Mouse (Mus musculus): Measurements from ENCODE around the gene Wfdc8.

Gene Wfdc8

DNA sequence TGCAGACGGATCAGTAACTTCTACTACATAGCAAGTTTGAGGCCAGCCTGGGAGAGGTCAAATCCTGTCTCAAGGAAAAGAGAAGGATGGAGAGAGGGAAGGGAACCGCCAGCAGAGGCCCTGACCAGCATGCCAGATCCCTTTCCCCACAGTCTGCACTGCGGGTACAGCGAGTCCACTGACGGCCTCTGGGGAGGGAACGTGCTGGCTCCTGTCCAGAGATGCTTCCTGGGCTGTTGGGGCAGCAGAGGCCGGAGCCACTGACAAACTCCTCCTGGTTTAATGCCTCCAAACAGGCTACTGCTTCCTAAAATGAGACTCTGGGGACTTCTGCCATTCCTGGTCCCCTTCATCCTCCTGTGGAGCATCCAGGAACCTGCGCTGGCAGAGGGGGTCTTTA is at the start of gene Wfdc8, which contains the start of gene Wfdc6b:
Wfdc8 (minus strand) TSS at position 156 of the 400 bp plus-strand sequence.
Wfdc6b (plus strand) TSS at position 52 of the 400 bp plus-strand sequence.
- 64% methylated on average over 8 of the region's 8 CpGs for WGBS

DNA sequence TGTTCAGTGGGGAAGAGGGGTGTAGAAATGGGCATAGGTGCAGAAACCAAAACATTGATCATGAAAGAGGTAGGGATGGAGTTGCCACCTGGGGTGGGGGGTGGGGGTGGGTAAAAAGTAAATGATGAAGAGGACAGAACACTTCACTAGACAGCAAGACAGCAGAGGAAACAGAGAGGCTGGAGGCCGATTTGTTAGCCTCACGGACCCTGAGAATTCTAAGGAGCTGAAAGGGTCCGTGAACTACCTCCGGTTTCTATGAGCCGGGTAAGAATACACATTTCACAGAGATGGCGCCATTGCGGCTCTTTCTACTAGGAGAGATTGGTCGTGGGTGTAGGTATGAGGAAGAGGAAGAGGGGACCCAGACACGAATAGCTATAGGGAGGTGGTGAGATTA is 43.1 kb upstream of the Wfdc8 start, which contains the start of gene Wfdc9:
Wfdc9 (minus strand) TSS at position 101 of the 400 bp plus-strand sequence.
- 82% methylated on average over 9 of the region's 9 CpGs for WGBS

DNA sequence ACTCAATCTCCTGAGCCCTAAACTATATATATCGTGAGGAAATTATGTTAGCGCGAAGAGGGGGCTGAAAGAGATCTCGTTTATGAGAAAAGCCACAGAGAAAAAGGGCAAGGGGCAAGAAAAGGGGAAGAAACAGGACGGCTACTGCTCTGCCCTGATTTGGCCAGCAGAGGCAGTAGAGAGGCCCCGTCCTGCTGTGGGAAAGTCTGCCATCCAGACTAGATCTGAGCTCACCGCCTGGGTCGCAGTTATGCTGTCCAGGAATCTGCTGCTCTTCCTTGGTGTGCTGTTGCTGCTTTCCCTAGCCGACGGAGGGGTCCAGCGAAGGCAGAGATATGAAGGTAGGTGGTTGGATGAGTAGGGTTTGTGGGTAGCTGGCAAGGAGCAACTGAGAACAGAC is 42.4 kb upstream of the Wfdc8 start, which contains the start of gene Wfdc10:
Wfdc10 (plus strand) TSS at position 189 of the 400 bp plus-strand sequence.
- WGBS, result 20% methylated on average over 11 of the region's 11 CpGs

DNA sequence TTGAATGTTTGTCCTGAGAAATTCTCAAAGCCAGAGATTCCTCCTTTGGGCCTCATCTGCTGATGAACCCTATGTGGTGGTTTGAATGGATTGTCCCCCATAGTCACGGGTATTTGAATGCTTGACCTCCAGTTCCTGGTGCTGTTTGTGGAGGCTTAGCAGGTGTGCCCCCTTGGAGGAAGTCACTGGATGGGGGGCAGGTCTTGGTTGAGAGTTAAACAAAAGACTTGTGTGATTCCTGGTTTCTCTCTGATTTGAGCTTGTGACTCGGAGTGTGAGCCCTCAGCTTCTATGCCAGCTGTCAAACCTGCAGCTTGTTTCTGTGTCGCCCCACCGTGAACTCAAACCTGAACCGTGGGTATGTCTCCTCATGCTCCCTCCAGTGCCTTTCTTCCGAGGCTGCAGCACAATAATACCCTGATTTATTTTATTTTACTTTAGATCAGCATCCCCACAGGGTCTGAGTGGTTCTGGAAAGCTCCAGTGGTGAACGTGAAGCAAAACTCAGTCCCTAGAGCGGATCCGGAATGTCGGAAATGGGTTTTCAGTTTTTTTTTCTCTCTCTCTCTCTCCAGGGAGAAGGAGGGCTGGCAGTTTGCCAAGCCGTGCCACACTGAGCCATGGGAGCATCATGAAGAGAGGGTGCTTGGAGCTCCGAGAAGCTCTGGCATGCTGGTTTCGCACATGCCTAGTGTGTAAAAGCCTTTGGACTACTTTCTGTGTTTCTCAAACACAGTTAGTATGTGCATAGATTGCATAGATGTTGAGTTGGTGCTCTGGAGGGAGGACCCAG is 28.7 kb upstream of the Wfdc8 start:
- WGBS, result 59% methylated on average over 13 of the region's 13 CpGs

DNA sequence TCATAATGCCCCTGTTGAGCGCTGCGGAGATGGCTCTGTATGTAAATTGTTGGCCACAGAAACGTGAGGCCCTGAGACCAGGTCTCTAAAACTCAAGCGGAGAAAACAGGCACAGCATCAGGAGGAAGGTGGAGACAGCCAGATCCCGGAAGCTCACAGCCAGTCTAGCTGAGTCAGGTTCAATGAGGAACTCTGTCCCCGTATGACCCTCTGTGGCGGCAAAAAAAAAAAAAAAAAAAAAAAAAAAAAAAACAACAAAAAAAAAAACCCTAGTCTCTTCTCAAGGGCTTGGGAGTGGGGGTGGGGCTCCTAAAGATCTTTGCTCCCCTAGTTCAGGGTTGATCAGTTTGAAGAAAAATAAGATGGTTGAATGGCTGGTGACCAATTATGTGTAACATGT is 27.7 kb upstream of the Wfdc8 start:
- 59% methylated on average over 7 of the region's 7 CpGs for WGBS

DNA sequence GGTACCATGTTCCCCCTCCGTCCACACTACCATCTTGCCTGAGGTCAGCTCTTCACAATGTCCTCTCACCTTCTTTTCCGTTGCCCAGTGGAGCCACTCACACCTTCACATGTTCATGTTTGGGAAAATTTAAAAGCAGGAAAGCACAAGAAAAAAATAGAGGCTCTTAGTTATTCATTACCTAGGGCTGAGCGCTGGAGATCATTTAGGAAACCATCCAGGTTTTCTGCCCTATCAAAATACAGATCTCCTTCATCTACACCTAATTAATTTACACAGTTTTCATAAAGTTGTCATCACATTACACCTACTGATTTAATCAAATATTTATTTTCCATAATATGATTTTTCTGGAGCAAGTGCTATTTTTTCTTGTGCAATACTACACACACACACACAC is 25.3 kb upstream of the Wfdc8 start, which contains the start of gene Wfdc16:
Wfdc16 (minus strand) TSS at position 101 of the 400 bp plus-strand sequence.
- WGBS, result 88% methylated on average over 3 of the region's 3 CpGs

DNA sequence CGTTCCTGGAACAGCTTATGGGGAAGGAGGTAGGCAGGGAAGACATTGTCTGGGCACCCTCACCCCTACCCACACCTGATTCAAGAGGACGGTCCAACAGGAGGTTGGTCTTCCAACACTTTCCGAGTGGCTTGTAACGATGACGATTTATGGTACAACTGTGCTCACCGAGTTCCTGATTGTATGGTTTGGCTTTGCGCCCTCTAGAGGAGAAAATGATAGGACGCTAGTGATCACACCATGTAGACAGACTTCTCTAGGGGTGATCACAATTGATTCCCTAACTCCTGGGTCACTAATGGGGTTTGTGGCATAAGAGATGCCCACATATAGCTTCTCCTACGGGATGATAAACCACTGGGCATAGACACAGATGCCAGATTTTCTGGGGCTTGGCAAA is 21.8 kb upstream of the Wfdc8 start:
- 83% methylated on average over 9 of the region's 9 CpGs for WGBS

DNA sequence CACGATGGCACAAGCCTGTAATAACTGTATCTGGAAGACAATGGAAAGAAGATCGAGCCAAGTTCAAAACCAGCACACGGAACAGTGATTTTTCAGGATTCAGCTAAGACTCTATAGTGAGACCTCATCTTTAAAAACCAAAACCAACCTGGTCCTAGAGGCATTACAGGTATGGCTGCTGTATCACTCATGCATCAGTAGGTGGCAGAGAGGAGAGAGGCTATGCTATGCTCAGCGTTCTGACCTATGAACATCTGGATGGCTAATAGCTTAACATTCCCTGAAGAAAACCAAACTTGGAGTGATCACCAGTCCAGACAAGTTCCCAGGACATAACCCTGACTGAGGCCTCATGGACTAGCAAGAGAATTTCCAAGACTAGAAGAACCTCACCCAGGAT is 8.3 kb upstream of the Wfdc8 start:
- WGBS, result 90% methylated on average over 4 of the region's 4 CpGs

DNA sequence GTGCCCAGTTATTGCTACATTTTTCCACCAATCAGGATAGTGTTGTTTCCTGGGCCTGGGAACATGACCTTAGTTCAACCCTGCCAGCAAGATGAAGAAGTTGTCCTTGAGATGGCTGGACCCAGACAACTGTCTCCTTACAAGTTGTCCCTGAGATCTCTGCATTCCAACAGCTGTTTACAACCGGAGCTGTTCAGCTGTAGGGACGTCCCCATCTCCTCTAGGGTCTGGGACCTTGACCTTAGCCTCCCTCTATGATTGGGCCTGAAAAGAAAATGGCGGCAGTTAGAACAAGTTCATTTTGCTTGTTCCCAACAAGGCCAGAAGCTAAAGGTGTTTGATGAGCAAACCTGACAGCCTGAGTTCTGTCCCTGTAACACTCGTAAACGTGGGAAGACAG is 5.6 kb upstream of the Wfdc8 start:
- WGBS, result 86% methylated on average over 5 of the region's 5 CpGs

DNA sequence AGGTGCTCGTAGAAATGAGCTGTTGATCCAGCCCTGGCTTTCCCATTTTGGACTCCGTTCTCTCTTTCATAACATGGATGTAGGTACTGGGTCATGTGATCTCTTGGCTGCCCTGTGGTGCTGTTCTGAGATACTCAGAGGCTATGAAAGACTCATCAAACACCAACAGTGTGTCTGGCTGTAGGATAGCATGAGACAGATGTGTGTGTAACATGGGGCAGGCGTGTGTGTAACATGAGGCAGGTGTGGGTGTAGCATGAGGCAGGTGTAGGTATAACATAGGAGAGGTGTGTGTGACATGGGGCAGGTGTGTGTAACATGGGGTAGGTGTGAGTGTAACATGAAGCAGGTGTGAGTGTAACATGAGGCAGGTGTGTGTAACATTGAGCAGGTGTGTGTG is 2.0 kb upstream of the Wfdc8 start:
- WGBS, result 96% methylated on average over 3 of the region's 3 CpGs

DNA sequence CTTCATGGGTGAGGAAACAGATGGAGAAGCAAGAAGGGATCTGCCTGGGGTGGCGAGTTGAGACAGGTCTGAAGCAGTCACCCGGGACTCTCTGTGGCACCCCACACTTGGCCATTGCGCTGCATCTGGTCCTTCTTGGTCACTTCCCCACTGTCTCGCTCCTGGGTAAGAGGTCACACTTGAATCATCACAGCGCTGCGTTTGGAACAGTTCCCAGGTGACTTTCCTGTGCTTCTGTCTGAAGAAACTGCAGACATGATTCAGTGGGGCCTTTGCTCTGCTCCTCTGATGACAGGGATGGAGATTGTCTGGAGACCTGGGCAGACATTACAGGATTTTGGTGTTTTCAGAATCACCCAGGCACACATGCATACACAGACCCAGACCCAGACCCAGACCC is 4.6 kb downstream of the Wfdc8 start:
- 79% methylated on average over 6 of the region's 6 CpGs for WGBS

DNA sequence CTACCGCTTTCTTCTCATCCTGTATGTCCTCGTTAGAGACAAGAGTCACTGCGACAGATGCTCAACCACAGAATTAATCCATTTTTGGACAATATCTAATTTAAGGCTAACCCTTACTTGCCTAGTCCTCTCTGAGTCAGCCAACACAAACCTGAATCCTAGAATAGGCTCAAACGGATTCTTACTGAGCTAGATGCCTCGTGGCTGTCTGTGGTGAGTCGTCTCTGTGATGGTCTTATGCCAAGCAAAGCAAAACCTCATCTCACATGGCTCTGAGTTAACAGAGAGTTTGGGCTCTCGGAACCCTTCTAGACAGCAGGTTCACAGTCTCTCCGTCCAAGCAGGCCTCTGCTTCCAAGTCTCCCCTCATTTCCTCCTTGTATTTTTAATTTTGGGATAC is 9.0 kb downstream of the Wfdc8 start:
- 59% methylated on average over 8 of the region's 8 CpGs for WGBS

DNA sequence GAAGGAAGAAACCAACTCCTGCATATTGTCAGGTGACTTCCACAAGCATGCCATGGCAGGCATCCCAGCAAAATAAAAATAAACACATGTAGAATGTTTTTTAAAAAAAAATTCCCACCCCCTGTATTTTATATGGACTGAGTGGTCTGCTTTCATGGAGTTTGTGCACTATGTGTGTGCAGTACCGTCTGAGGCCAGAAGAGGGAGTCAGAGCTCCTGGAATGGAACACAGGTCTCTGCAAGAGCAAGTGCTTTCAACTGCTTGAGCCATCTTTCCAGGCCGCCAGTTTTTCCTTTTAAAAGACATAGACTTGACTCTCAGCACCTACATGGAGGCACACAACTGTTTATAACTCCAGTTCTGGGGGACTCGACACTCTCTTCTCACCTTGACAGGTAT is 9.9 kb downstream of the Wfdc8 start:
- 86% methylated on average over 3 of the region's 3 CpGs for WGBS

DNA sequence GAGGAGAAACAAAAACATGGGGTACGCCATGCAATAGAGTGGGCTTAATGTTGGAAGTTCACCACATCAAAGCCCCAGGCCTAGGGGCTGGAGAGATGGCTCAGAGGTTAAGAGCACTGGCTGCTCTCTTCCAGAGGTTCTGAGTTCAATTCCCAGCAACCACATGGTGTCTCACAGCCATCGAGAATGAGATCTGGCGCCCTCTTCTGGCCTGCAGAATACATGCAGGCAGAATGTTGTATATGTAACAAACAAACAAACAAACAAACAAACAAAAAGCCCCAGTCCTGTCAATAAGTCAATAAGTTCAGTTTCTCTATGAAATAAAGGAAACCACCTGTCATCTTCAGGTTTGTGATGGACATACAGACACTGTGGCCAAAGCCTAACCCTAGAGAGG is 13.2 kb downstream of the Wfdc8 start:
- 66% methylated on average over 3 of the region's 3 CpGs for WGBS

DNA sequence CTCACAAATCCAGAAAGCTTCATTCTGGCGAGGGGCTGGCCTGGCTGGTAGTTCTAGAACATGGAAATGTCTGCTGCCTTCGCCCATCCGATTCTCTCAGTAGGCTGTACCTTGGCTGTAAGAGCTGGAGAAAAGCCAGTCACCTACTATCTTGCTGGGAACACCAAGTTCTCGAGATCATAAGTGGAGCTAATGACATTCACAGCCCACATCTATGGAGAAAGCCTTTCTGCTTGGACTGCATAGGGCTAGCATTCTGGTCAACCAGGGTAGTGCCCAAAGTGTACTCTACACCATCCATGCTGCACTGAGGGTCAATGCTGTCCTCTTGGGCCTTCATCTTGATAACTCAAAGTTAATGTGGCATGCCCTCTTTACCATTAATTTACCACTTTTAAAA is 19.9 kb downstream of the Wfdc8 start, which contains the start of gene Eppin:
Eppin (minus strand) TSS at position 101 of the 400 bp plus-strand sequence.
- WGBS, result 79% methylated on average over 4 of the region's 4 CpGs

DNA sequence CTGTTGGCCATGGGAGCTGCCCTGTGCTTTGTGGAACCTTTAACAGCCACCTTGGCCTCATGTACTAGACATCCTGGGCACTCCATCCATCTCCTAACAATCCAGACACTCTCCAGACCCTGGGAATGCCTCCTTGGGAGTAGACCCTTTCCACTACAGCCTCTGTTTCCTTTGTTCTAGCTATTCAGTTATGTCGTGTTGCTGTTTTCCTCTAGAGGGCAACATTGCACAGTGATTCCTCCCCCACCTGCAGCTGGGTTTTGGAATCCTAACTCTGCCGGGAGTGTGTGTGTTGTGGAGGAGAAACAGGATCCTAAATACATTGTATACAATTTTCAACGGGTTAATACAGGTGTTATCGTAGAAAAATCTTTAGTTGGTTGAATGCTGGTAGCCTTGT is 21.4 kb downstream of the Wfdc8 start:
- WGBS, result 7% methylated on average over 4 of the region's 4 CpGs

DNA sequence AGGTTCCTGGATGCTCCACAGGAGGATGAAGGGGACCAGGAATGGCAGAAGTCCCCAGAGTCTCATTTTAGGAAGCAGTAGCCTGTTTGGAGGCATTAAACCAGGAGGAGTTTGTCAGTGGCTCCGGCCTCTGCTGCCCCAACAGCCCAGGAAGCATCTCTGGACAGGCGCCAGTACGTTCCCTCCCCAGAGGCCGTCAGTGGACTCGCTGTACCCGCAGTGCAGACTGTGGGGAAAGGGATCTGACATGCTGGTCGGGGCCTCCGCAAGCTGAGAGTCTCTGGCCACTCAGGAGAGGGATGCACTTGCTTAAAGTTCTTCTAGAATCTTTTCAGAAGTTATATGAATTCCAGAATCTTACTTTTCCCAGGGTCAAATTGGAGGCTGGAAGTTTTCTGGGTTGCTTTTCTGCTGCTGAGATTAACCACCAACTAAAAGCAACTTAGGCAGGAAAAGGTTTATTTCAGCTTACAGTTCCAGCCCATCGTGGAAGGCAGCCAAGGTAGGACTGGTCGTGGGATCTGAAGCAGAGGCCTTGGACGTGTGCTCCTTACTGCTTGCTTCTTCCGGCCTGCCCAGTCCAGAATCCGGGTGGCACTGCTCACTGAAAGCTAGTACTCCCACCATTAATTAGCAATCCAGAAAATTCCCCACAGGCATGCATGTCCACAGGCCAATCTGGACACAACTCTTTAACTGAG is 28.3 kb downstream of the Wfdc8 start, which contains the start of gene Wfdc6a:
Wfdc6a (minus strand) TSS at position 423 of the 701 bp plus-strand sequence.
- WGBS, result 59% methylated on average over 13 of the region's 13 CpGs

DNA sequence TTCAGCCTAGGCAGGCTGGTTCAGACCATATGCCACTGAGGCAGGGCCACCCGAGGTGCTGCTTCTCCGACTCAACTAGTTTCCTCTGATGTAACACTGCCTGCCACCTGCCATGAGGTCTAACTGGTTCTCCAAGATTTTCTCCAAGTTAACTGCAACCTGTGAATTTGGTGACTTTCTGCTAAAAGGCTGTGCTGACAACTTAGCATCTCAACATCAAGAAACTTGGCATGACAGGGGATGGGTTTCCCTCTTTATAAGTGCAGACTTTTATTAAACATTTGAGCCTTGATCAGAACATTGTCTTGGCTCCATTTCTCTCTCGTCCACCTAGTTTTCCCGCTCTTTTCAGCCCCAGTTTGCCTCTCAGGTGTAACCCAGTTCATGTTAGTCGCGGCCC is 40.1 kb downstream of the Wfdc8 start, which contains the start of gene Spint3:
Spint3 (minus strand) TSS at position 101 of the 400 bp plus-strand sequence.
- WGBS, result 93% methylated on average over 6 of the region's 6 CpGs

DNA sequence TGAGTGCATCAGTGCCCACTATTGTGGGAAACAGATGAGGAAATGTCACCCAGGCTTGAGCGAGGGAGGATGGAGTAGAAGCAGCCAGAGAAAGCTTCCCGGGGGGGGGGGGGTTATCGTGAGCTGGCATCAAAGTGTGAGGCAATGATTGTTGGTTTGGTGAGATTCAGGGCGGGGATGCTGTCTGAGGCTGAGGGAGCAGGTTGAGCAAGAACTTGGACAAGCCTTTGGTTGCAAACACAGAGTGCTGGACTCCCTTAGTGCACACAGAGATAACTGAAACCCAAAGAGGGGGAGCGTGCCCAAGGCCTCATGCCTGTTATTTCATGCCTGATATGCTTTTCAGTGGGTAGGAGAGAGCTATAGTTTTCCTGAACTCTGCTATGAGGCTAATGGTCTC is 46.0 kb downstream of the Wfdc8 start:
- WGBS, result 92% methylated on average over 5 of the region's 5 CpGs

DNA sequence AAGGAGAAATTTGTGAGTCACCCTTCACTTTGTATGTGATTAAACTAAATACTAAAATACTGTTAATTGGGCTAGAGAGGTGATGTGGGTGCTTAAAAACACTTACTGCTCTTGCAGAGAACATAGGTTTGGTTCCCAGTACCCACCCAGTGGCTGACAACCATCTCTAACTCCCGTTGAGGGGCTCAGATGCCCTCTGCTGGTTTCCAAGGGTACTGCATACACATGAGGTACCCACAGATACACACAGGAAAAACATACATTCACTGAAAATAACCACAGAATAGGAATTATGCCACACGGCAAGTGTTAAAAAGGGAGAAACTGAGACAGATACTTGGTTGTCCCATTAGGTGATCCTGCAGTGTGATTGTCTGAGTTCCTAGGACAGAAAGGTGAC is 46.4 kb downstream of the Wfdc8 start:
- 84% methylated on average over 2 of the region's 2 CpGs for WGBS

DNA sequence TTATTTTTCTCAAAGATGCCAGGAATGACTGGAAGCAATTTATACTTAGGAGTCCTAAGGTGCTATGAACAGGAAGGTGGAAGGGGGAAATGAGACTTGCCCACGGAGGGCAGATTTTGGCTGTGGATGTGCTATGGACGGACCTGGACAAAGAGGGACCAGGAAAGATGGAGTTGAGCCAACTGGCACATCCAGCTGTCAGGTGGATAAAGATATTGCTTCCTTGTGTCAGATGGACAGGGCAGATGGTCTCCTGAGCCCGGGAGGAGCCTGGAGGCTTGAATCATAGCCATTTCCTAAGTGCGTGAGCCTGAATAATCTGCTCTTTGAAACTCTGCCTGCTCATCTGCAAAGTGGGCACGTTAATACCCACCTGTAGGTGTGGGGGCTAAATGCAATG is 49.1 kb downstream of the Wfdc8 start:
- 39% methylated on average over 5 of the region's 5 CpGs for WGBS

DNA sequence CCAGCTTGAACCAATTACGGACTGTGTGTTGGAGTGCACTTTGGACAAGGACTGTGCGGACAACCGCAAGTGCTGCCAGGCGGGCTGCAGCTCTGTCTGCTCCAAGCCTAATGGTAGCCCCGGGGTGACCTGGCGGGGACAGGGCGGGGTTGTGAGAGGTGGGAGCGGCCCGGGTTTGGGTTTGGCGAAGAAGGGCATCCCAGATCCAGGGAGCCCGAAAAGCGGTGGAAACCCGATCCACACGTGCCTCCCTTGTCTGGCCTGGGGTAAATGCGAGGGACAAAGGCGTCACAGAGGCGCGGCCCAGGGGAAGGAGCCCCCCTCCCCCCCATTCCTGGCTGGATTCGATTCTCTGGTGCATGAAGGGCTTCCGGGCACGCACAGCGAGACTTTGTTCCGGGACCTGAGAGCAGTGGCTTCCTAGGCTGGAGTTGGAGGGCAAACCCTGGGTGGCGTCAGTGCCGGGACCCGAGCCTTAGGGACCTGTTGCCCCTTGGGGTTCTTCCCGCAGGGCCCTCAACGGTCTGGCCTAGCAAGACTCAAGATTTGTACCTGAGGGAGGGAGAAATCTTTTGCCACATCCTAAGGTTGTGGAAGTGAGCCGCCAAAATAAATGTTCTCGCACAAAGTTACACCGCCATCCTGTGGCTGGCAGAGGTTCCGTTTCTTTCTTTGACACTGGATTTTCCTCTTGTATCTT is 49.9 kb downstream of the Wfdc8 start:
- 4% methylated on average over 32 of the region's 32 CpGs for WGBS

Measured in cerebral cortex, adult 2 months (tissue).